Mouse (Mus musculus) kidney, adult 9 months (tissue): ENCODE measurements around the gene Atpif1.

ENCODE experiments used
- DNase-seq: peaks from one replicate; pipeline ENCODE4 v3.0.0; 2022

Atpif1 gene

GRCm38 (mm10) chr4:132524808-132525207 lies 8.7 kb downstream of the Atpif1 start:
- no peak for DNase-seq

DNA sequence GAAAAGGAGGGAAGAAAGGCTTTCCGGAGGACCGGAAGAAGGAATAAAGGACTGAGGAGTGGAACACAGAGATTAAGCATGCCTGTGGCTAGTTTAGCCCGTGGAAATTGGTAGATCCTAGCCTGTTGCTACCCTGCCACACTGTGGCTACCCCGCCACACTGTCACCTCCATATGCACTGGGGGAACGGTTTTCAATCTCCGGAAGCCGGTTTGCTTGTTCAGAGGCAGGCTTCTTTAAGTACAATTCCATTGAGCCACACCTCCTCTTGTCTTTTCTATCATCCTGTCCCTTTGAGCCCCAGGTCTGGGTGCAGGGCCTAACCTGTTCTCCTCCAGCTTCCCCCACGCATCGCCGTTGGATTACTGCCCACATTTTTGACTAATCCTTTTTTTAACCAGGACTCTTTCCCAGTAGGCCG lies 9.1 kb downstream of the Atpif1 start:
- no peak for DNase-seq

GRCm38 (mm10) chr4:132519188-132519587 lies 14.3 kb downstream of the Atpif1 start:
- no peak for DNase-seq

DNA sequence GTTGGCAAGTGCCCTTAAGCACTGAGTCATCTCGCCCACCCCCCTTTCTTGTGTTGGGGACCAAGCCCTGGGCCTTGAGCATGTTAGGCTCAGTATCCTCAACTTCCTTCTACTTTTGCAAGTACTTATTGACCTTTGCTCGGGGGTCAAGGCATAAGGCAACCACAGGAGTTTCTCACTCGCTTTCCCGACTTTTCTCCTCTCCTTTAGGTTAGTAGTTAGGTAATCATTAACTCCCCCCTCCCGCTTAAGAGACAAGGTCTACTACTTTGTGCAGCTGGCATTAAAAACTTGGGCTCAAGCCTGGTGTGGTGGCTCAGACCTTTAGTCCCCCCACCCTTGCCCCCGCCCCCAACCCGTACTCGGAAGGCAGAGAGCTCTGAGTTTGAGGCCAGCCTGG lies 15.4 kb downstream of the Atpif1 start:
- DNase-seq, result peak; percentile 93

- DNase-seq, result peak; percentile 98
These were observed 17.9 kb downstream of the Atpif1 start for GRCm38 (mm10) chr4:132515369-132516155.

DNA sequence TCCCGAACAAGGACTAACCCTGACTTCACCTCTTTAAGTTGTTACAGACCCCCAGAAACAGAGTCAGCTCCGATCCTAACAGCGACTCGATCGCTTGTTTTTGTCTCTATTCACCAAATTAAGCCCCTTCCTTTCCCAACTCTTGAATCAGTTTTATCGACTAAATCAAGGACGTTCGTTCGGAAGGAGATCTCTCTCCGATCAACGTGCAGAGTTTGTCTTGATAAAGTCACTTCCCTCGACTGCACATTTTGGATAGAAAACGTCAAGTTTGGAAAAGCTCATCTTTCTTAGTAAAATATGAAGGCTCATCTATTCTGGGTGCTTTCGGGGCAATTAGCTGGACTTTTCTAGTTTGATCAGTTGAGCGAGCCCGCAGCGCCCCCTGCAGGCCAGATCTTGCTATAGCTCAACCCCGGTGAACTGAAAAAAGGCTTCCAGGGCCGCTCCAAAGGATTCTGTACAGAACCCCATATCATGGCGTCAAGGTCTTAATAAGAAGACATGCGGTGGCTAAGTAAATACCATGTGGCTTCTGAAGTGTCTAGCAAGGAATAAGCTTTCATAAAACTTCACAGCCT lies 18.8 kb downstream of the Atpif1 start:
- peak; percentile 90 for DNase-seq

DNA sequence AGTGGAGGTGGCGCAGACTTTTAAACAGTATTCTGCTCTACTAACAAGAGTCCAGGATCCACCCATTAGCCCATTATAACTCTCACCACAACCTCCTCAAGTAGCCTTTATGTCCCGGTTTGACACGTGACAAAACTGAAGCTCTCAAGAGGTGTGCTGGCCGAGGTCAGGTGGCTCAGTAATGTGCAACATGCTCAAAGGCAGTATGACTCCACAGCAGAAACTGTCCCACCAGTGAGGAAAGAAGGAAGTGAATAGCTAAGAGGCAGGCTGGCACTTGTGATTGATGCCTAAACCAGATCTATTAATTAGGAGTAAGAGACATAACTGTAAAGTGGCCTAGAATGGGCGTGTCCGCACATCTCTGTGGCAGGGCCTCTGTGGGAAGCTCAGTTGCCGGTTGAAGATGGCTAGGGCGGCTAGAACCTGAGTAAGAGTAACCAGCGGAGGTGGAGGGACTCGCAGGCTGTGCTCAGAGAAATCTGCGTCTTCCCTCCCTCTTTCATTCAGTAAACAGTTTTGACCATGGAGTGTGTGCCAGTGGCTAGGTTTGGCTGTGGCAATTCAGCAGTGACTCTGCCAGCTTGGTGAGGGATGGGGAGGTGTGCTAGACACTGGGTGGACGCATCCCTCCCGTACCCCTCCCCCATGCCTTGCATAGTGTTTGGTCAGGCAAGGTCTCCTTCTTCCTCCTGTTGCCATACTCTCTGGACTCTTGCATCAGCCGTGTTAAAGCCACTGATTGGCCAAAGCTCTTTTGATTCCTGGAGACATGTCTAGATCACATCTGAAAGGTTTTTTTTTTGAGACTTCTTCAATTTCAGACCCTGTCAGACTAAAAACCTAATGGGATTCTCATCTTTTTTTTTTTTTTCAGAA lies 19.8 kb downstream of the Atpif1 start:
- no peak for DNase-seq

- no peak for DNase-seq
These were observed 21.4 kb downstream of the Atpif1 start for GRCm38 (mm10) chr4:132512080-132512479.

DNA sequence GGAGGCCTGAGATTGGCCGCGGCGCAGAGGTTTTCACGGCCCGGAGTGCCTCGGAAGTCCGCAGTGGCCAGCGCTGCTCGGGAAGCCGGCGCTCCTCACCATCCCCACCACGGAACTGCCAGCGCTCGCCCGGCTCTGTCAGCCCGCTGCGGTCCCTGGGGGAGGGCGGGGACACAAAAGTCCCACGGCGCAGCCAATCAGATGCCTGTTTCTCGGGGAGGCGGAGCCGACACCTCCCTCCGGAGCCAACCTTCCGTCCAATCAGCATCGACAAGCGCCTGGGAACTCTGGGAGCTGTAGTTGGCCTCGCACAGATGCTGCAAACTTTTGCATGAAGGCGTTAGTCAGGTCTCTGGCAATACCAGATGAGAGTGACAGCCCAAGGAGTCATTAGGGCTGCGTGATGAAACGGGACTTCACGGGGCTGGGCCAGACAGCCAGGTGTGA lies 23.1 kb downstream of the Atpif1 start, which contains the start of gene Sesn2:
Gene Sesn2, minus strand, starts transcription at position 150 of the 447 bp plus-strand sequence.
- DNase-seq, result peak; percentile 98

GRCm38 (mm10) chr4:132509621-132510296 lies 23.7 kb downstream of the Atpif1 start:
- peak; percentile 93 for DNase-seq

GRCm38 (mm10) chr4:132507210-132507609 lies 26.2 kb downstream of the Atpif1 start:
- peak; percentile 39 for DNase-seq

GRCm38 (mm10) chr4:132506250-132506649 lies 27.2 kb downstream of the Atpif1 start:
- DNase-seq, result no peak

DNA sequence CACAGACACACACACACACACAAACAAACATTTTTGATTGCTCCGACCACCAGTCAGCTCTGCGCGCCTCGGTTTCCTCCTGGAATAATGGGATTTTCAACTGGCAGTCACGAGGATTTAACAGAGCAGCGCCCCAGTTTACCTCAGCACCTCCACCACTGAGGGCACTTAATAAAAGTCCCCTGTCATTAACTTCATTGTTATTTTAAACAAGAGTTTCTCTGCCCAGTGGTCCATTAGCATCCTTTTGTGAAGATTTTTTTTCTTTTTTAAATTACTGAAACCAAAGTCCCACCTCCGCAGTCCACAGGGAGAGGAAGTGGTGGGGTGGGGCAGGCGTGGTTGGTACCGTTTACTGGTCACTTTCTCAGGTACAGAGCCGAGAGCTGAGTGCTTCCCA lies 27.7 kb downstream of the Atpif1 start:
- DNase-seq, result no peak

GRCm38 (mm10) chr4:132505034-132505738 lies 28.3 kb downstream of the Atpif1 start:
- peak; percentile 41 for DNase-seq

- no peak for DNase-seq
These were observed 30.1 kb downstream of the Atpif1 start for GRCm38 (mm10) chr4:132503344-132503743.

GRCm38 (mm10) chr4:132501639-132502038 lies 31.8 kb downstream of the Atpif1 start:
- DNase-seq, result no peak

- no peak for DNase-seq
These were observed 39.1 kb downstream of the Atpif1 start for GRCm38 (mm10) chr4:132494271-132494918.

DNA sequence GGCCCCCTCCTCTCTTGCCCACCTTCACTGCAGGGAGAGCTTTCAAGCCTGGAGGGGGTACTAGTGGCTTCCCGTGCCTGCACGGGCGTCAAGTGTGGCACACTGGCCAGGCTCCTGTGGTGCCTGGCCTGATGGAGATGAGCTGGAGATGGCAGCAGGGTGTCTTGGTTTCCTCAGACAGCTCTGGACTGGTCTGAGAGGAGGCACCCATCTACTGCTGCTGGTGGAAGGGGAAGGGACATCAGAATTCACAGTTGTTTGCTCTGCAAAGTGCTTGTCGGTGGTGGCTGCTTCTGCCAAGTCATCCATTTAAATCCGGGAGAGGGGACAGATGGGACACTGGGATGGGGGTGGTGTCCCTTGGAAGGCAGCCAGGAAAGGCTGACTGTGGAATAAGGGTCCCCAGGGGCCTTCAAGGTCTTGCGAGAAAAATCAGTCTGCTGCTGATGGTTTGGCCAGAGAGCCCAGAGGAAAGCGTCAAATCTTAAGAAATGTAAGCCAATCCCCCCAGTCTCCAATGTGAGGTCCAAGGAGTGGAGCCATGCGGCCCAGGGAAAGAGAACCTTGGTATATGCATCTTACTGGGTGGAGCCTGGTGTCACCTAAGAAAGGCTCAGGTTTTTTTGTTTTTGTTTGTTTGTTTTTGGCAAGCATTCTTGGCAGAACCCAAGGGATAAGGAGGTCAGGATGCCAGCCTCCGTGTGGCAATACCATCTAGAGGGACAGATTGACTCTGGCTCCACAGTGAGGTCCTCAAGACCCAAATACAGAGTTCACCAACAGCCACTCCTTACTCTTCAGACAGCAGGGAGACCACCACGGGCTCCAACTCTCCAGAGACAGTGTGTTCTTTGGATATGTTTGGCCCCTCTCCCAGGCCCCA lies 41.0 kb downstream of the Atpif1 start:
- peak; percentile 56 for DNase-seq

DNA sequence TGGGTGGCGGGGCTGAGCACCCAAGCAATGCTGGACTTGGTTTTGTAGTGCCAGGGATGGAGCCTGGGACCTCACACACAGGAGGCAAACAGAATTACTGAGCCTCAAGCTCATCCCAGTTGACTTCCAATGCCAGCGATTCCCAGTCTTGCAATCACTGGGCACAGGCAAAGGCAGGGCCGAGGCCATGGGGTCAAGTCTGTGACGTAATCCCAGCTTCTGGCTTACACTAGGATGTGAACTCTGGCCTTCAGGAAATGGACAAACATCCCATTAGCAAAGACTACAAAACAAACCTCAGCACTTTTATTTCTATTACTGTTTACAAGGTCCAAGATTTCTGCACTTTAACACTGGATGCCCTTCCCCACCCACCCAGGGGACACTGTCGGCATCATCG lies 41.7 kb downstream of the Atpif1 start:
- DNase-seq, result peak; percentile 96

GRCm38 (mm10) chr4:132491057-132491456 lies 42.4 kb downstream of the Atpif1 start:
- no peak for DNase-seq
